Mouse (Mus musculus) CD4-positive naive resting alpha-beta T cell, adult 57 days (primary cell): ENCODE results near the gene Rgs9. TPM values are rescaled to one million over a fixed set of nuclear protein-coding genes. Genes with fewer than 3 reads are reported as not detected.

ENCODE experiments used
- total RNA-seq: library from RNA; stranded (reverse); gene quantifications from one replicate; pipeline ENCODE4 v1.2.4, GENCODE M21; 2023

Gene Rgs9
- 0.35 TPM for total RNA-seq

DNA sequence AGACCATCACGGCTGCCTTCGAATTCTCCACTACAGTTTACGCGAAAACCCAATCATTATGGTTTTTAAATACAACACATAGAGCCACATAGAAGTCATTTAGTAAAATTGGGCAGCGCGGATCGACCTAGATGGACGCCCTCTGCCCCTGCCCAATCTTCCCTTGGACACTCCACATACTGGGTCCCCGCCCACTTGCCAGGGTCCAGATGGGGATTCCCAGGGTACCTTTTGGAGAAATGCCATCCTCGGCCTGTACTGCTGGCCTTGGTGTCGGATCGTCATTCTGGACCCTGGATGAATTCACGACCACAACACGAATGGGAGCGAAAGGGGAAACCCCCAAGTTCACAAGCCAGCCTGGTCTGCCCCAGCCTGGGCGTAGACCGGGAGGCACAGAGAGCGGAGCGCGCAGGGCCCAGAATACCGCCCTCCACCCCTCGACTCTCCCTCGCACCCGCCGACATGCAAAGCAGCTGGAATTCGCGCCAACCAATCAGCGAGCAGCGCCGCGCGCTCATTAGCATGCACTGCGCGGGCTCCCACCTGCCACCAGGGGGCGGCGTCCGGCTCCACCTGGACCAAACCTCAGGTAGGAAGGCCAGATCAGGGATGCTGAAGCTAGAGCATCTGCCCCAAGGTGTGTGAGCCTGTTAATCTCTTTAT lies at the start of gene Rgs9:
Gene Rgs9 (minus strand): TSS at position 420 of the 666 bp plus-strand sequence.

Other genes starting within 250 kb of the Rgs9 start
- gene E030025P04Rik, start 153.8 kb downstream of the Rgs9 start, total RNA-seq = not detected
- gene Gna13, start 64.7 kb upstream of the Rgs9 start, total RNA-seq = 123 TPM
- 1.0 TPM for gene 9930022D16Rik, start 115.8 kb upstream of the Rgs9 start, total RNA-seq
- gene Amz2, start 127.8 kb upstream of the Rgs9 start, total RNA-seq = 51.0 TPM
- 2.1 TPM for gene Arsg, start 175.2 kb upstream of the Rgs9 start, total RNA-seq
- 22.9 TPM for gene Slc16a6, start 175.5 kb upstream of the Rgs9 start, total RNA-seq